Mouse (Mus musculus) liver, embryonic 14.5 days (tissue): ENCODE results near the gene Nras.

Experiments used
- CTCF ChIP-seq: IDR thresholded peaks from 2 replicates; pipeline ENCODE4 v1.5.1; 2016; ENCODE audit warnings: antibody characterized with exemption, low read depth, control low read depth
- EP300 ChIP-seq: IDR thresholded peaks from 2 replicates; pipeline ENCODE4 v1.6.1; 2016; ENCODE audit warnings: antibody characterized with exemption, low read depth

DNA sequence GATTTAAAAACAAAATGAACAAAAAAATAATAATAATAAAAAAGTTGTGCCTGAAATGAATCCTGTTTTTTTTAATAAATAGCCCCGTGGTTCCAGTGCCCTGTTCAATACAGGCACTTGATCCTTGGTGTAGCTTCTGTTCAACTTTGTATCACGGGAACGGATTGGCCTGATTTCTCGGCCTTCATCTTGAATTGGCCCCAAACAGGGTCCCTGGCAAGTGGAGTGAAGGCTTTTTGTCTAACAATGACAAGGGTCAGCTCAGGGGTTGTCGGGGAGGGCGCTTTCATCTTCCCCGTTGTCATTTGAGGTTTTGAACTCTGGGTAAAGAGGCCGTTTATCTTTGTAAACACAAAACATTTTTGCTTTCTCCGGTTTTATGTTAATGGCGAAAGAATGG, 333 bp upstream of the Nras start:
- TF ChIP-seq CTCF: no peak
- no peak for TF ChIP-seq EP300
